Mouse (Mus musculus) embryonic facial prominence, embryonic 14.5 days (tissue): ENCODE measurements around the gene Tmtc2. TPM values are rescaled to one million over a fixed set of nuclear protein-coding genes. Genes with fewer than 3 reads are reported as not detected.

Source experiments
- ATAC-seq: fragments of 200-750 bp; cut with Nextera tagmentation; 2 replicates; pipeline ENCODE4 v1.8.0; 2017; ENCODE audit warnings: low read depth, moderate number of reproducible peaks, moderate TSS enrichment
- DNase-seq: peaks from one replicate; pipeline ENCODE4 v3.0.0-alpha.2; 2015; ENCODE audit warnings: low spot score
- H3K27ac ChIP-seq: fragments of 300-500 bp; sonication (generic); replicated peaks from 2 replicates; pipeline ENCODE4 v1.5.1; 2014; ENCODE audit warnings: low read depth, mild to moderate bottlenecking, low read length, moderate library complexity
- H3K27me3 ChIP-seq: fragments of 300-500 bp; sonication (generic); replicated peaks from 2 replicates; pipeline ENCODE4 v1.6.1; 2014; ENCODE audit warnings: low read length; ENCODE audit not compliant: control insufficient read depth, insufficient read depth
- H3K36me3 ChIP-seq: fragments of 300-500 bp; sonication (generic); 2 replicates; pipeline ENCODE4 v1.6.1; 2014; ENCODE audit warnings: low read length, mixed read lengths; ENCODE audit not compliant: control insufficient read depth, insufficient read depth
- H3K4me1 ChIP-seq: fragments of 300-500 bp; sonication (generic); 2 replicates; pipeline ENCODE4 v1.6.1; 2014; ENCODE audit warnings: antibody characterized with exemption, low read length; ENCODE audit not compliant: control insufficient read depth, insufficient read depth
- H3K4me2 ChIP-seq: fragments of 300-500 bp; sonication (generic); 2 replicates; pipeline ENCODE4 v1.6.1; 2014; ENCODE audit warnings: low read depth, mild to moderate bottlenecking, low read length, moderate library complexity, mixed read lengths
- H3K4me3 ChIP-seq: fragments of 300-500 bp; sonication (generic); 2 replicates; pipeline ENCODE4 v1.5.1; 2014; ENCODE audit warnings: low read depth, mild to moderate bottlenecking, low read length
- H3K9ac ChIP-seq: fragments of 300-500 bp; sonication (generic); 2 replicates; pipeline ENCODE4 v1.6.1; 2014; ENCODE audit warnings: low read depth, mild to moderate bottlenecking, low read length, moderate library complexity, mixed read lengths
- H3K9me3 ChIP-seq: fragments of 300-500 bp; sonication (generic); 2 replicates; pipeline ENCODE4 v1.6.1; 2016; ENCODE audit warnings: low read length; ENCODE audit not compliant: control insufficient read depth
- WGBS: fragments of 180-500 bp; shearing (Covaris S2); extraction: QIAGEN DNeasy Blood & Tissue Kit; methylation state at CpG from one replicate; pipeline ENCODE4 v1.1.7; 2014; 5-methylcytosine and 5-hydroxymethylcytosine counted together
- polyA plus RNA-seq: library from polyadenylated mRNA; unstranded; fragments of >200 nt; fragmentation: Nextera tagmentation; extraction: Ambion mirVana; gene quantifications from 2 replicates; pipeline ENCODE4 v1.2.1, GENCODE M21; 2014

Gene Tmtc2
- polyA plus RNA-seq, 1 experiment from 2014 or later, result 9.4 TPM

GRCm38 (mm10) chr10:105561548-105561947 lies 12.7 kb downstream of the Tmtc2 start:
- no peak for DNase-seq
- ATAC-seq, result no peak
- Histone ChIP-seq H3K27me3 (no peaks in the 10 kb centered on the region), H3K36me3 (peaks cover 5% of the 10 kb centered on the region; the same call in 1 of the 2 replicates), H3K4me3 (no peak overlapping the region), H3K9ac (no peak overlapping the region), H3K27ac (no peak overlapping the region), H3K4me2 (no peak overlapping the region), H3K9me3 (no peaks in the 10 kb centered on the region), H3K4me1 (peaks cover 4% of the 10 kb centered on the region; the same call in 1 of the 2 replicates)
- WGBS, result 90% methylated on average over 4 of the region's 4 CpGs

- no peaks in the 10 kb centered on the region for H3K27me3 ChIP-seq
- no peak overlapping the region for H3K27ac ChIP-seq
- WGBS, result 58% methylated on average over 5 of the region's 5 CpGs
- no peaks in the 10 kb centered on the region for H3K9me3 ChIP-seq
- H3K9ac ChIP-seq, result no peak overlapping the region
- H3K4me1 ChIP-seq, result peaks cover 4% of the 10 kb centered on the region; the same call in 1 of the 2 replicates
- no peak for ATAC-seq
- no peak overlapping the region for H3K4me2 ChIP-seq
- H3K36me3 ChIP-seq, result peaks cover 4% of the 10 kb centered on the region; the same call in 1 of the 2 replicates
- no peak overlapping the region for H3K4me3 ChIP-seq
- peak; percentile 58 for DNase-seq
Observed at GRCm38 (mm10) chr10:105557581-105557980, 16.7 kb downstream of the Tmtc2 start.

- Histone ChIP-seq H3K4me2 (no peak overlapping the region), H3K9ac (no peak overlapping the region), H3K36me3 (no peaks in the 10 kb centered on the region), H3K9me3 (no peaks in the 10 kb centered on the region), H3K4me3 (no peak overlapping the region), H3K27me3 (no peaks in the 10 kb centered on the region), H3K27ac (no peak overlapping the region), H3K4me1 (peaks cover 4% of the 10 kb centered on the region; the same call in 1 of the 2 replicates)
- DNase-seq, result no peak
- WGBS, result 54% methylated on average over 6 of the region's 6 CpGs
- no peak for ATAC-seq
Observed at GRCm38 (mm10) chr10:105556890-105557572, 17.2 kb downstream of the Tmtc2 start.

GRCm38 (mm10) chr10:105554153-105554552 lies 20.1 kb downstream of the Tmtc2 start:
- ATAC-seq (no peak), DNase-seq (no peak)
- Histone ChIP-seq H3K36me3 (no peaks in the 10 kb centered on the region), H3K27ac (no peak overlapping the region), H3K9me3 (no peaks in the 10 kb centered on the region), H3K9ac (no peak overlapping the region), H3K4me3 (no peak overlapping the region), H3K4me1 (peaks cover 4% of the 10 kb centered on the region; the same call in 1 of the 2 replicates), H3K4me2 (no peak overlapping the region), H3K27me3 (no peaks in the 10 kb centered on the region)
- WGBS, result 86% methylated on average over 2 of the region's 2 CpGs

GRCm38 (mm10) chr10:105548040-105548439 lies 26.2 kb downstream of the Tmtc2 start:
- Histone ChIP-seq H3K9me3 (no peaks in the 10 kb centered on the region), H3K4me2 (no peak overlapping the region), H3K27ac (no peak overlapping the region), H3K4me1 (no peaks in the 10 kb centered on the region), H3K36me3 (no peaks in the 10 kb centered on the region), H3K27me3 (no peaks in the 10 kb centered on the region), H3K9ac (no peak overlapping the region), H3K4me3 (no peak overlapping the region)
- WGBS, result 85% methylated on average over 2 of the region's 2 CpGs
- DNase-seq (no peak), ATAC-seq (no peak)

- H3K27ac ChIP-seq, result no peak overlapping the region
- WGBS, result 92% methylated on average over 2 of the region's 2 CpGs
- no peaks in the 10 kb centered on the region for H3K4me1 ChIP-seq
- ATAC-seq (no peak), DNase-seq (no peak)
- H3K9ac ChIP-seq, result no peak overlapping the region
- no peaks in the 10 kb centered on the region for H3K9me3 ChIP-seq
- H3K4me2 ChIP-seq, result no peak overlapping the region
- H3K27me3 ChIP-seq, result no peaks in the 10 kb centered on the region
- H3K36me3 ChIP-seq, result no peaks in the 10 kb centered on the region
- H3K4me3 ChIP-seq, result no peak overlapping the region
Observed at GRCm38 (mm10) chr10:105544004-105545003, 29.9 kb downstream of the Tmtc2 start.

GRCm38 (mm10) chr10:105542081-105542480 lies 32.2 kb downstream of the Tmtc2 start:
- no peaks in the 10 kb centered on the region for H3K4me1 ChIP-seq
- H3K27ac ChIP-seq, result no peak overlapping the region
- no peak overlapping the region for H3K4me3 ChIP-seq
- no peaks in the 10 kb centered on the region for H3K36me3 ChIP-seq
- no peaks in the 10 kb centered on the region for H3K27me3 ChIP-seq
- no peaks in the 10 kb centered on the region for H3K9me3 ChIP-seq
- no peak for DNase-seq
- H3K4me2 ChIP-seq, result no peak overlapping the region
- no peak for ATAC-seq
- 87% methylated on average over 6 of the region's 6 CpGs for WGBS
- H3K9ac ChIP-seq, result no peak overlapping the region

GRCm38 (mm10) chr10:105539697-105540096 lies 34.6 kb downstream of the Tmtc2 start:
- DNase-seq, result no peak
- 63% methylated on average over 5 of the region's 5 CpGs for WGBS
- ATAC-seq, result no peak

More at GRCm38 (mm10) chr10:105539697-105540096, 34.6 kb downstream of the Tmtc2 start:
- Histone ChIP-seq H3K9me3 (no peaks in the 10 kb centered on the region), H3K36me3 (no peaks in the 10 kb centered on the region), H3K4me2 (no peak overlapping the region), H3K4me1 (no peaks in the 10 kb centered on the region), H3K9ac (no peak overlapping the region), H3K4me3 (no peak overlapping the region), H3K27ac (no peak overlapping the region), H3K27me3 (no peaks in the 10 kb centered on the region)
